Mouse (Mus musculus): Measurements from ENCODE around the gene Setd2.

- no peak for TF ChIP-seq GATA1 (IDR thresholded peaks at IDR 0.05; ENCODE audit: low read length)
- no peak for TF ChIP-seq TAL1 (IDR thresholded peaks at IDR 0.05; ENCODE audit: low read length)
Measured at GRCm38 (mm10) chr9:110622621-110623219, 90.3 kb downstream of the Setd2 start.

All from erythroblast, embryonic 14.5 days (primary cell).